Mouse (Mus musculus): ENCODE results near the gene Lurap1. TPM values are rescaled to one million over a fixed set of nuclear protein-coding genes. Genes with fewer than 3 reads are reported as not detected.
A peak's percentile ranks its signal among the peaks of the same experiment; 100 is the strongest.

Gene Lurap1
- polyA plus RNA-seq, 1 experiment from 2014 or later = 2.8 TPM

DNA sequence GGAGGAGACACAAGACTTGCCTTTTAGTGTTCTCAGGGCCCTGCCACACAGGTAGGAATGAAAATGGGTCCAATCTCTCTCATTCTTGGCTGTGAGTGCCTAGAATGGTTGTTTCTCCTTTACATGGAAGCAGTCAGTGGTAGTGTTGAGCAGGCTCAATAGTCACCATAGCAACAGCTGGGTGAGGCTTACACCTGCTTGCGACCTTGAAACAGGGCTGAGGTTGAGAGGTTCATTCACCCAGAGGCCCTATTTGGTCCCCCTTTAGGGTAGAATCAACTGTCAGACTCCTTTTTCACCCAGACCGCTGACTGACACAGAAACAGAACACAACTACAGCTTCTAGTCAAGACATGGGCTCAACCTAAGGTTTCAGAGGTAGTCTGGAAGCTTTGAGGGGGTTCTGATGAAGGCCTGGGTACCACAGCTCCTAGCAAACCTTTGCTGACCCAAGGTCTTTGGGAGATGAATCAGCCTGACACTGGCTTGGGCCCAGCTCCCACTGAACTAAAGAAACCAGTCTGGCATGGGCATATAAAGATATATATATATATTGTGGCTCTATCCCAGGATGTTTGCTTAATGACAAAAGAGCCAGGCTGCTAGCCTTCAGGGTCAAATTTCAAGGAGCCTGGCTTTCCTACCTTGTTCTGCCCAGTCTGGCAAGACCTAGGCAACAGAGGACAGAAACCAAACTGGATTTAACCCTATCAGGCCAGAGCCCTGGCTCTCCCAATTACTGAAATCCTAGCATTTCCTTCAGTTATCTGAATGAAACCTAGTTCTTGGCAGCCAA, 13.8 kb upstream of the Lurap1 start:
- no peak overlapping the region for H3K4me3 ChIP-seq (ENCODE audit: low read depth, low read length)
- peak; percentile 15 for ATAC-seq
- no peaks in the 10 kb centered on the region for H3K9me3 ChIP-seq (ENCODE audit: low read length)
- H3K9ac ChIP-seq (replicated peaks; ENCODE audit: low read depth) = no peak overlapping the region
- 51% methylated on average over 2 of the region's 2 CpGs for WGBS
- H3K27me3 ChIP-seq (replicated peaks; ENCODE audit: insufficient read depth, low read length) = no peaks in the 10 kb centered on the region
- peak overlapping the region; percentile 68 for H3K27ac ChIP-seq (ENCODE audit: low read length)
- H3K36me3 ChIP-seq (ENCODE audit: insufficient read depth, low read length) = no peaks in the 10 kb centered on the region
- peak; percentile 62 for DNase-seq (ENCODE audit: low spot score)
- no peak for TF ChIP-seq CTCF (IDR thresholded peaks at IDR 0.05)
- TF ChIP-seq EP300 (IDR thresholded peaks at IDR 0.05) = no peak
- no peaks in the 10 kb centered on the region; the same call in 1 of the 2 replicates for H3K4me1 ChIP-seq (ENCODE audit: insufficient read depth, low read depth, low read length)
- no peak overlapping the region for H3K4me2 ChIP-seq (replicated peaks; ENCODE audit: low read depth, low read length)

DNA sequence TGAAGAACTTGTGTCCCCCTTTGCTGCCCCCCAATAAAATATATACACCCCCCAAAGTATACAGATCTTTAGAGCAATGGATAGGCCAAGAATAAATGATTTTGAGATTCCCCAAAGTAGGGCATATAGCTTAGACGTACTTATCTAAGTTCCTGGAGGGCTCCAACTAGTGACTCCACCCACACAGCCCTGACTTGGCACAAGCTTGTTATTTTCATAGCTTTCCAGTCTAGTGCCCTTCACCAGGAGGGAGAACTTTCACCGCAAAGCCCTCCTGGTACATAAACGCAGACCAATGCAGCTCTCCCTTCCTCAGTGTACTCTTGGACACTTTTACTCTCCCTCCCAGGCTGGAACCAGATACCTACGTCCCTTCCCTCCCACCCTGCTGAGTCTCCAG, 11.0 kb upstream of the Lurap1 start:
- 48% methylated on average over 4 of the region's 4 CpGs for WGBS
- peaks cover 12% of the 10 kb centered on the region for H3K36me3 ChIP-seq (ENCODE audit: insufficient read depth, low read length)
- H3K4me1 ChIP-seq (ENCODE audit: insufficient read depth, low read depth, low read length) = no peaks in the 10 kb centered on the region; the same call in 1 of the 2 replicates
- TF ChIP-seq EP300 (IDR thresholded peaks at IDR 0.05) (no peak), CTCF (IDR thresholded peaks at IDR 0.05) (no peak)
- no peak overlapping the region for H3K4me2 ChIP-seq (replicated peaks; ENCODE audit: low read depth, low read length)
- H3K9ac ChIP-seq (replicated peaks; ENCODE audit: low read depth) = no peak overlapping the region
- peak overlapping the region; percentile 72 for H3K27ac ChIP-seq (ENCODE audit: low read length)
- DNase-seq (ENCODE audit: low spot score) = peak; percentile 80
- ATAC-seq = peak; percentile 65
- no peak overlapping the region for H3K4me3 ChIP-seq (ENCODE audit: low read depth, low read length)
- no peaks in the 10 kb centered on the region for H3K27me3 ChIP-seq (replicated peaks; ENCODE audit: insufficient read depth, low read length)
- no peaks in the 10 kb centered on the region for H3K9me3 ChIP-seq (ENCODE audit: low read length)

DNA sequence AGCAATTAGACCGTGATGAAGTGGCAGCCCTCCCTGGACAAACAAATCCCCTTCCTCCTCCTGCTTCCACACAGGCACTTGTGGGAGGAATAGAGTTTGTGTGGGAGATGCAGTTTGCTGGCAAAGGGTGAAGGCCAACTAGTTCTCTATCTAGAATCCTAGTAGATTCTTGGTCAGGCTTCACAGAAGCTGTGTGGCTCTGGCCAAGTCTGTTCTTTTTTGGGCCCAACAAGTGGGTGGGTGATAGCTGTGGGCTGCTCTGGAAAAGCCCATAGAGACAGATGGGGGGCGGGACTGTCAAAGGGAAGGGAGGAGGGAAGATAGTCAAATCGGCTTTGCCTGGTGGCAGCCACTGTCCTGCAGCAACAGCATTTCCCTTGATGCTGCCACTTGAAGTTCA, 9.6 kb upstream of the Lurap1 start:
- Histone ChIP-seq H3K9me3 (ENCODE audit: low read length) (no peaks in the 10 kb centered on the region), H3K27me3 (replicated peaks; ENCODE audit: insufficient read depth, low read length) (no peaks in the 10 kb centered on the region), H3K4me3 (ENCODE audit: low read depth, low read length) (no peak overlapping the region), H3K4me2 (replicated peaks; ENCODE audit: low read depth, low read length) (no peak overlapping the region), H3K36me3 (ENCODE audit: insufficient read depth, low read length) (peaks cover 18% of the 10 kb centered on the region), H3K4me1 (ENCODE audit: insufficient read depth, low read depth, low read length) (no peaks in the 10 kb centered on the region; the same call in 1 of the 2 replicates), H3K27ac (ENCODE audit: low read length) (peak overlapping the region; percentile 5; the same call in 1 of the 2 replicates), H3K9ac (replicated peaks; ENCODE audit: low read depth) (no peak overlapping the region)
- TF ChIP-seq EP300 (IDR thresholded peaks at IDR 0.05) (no peak), CTCF (IDR thresholded peaks at IDR 0.05) (no peak)
- 66% methylated on average over 3 of the region's 3 CpGs for WGBS
- DNase-seq (ENCODE audit: low spot score) = no peak
- no peak for ATAC-seq

DNA sequence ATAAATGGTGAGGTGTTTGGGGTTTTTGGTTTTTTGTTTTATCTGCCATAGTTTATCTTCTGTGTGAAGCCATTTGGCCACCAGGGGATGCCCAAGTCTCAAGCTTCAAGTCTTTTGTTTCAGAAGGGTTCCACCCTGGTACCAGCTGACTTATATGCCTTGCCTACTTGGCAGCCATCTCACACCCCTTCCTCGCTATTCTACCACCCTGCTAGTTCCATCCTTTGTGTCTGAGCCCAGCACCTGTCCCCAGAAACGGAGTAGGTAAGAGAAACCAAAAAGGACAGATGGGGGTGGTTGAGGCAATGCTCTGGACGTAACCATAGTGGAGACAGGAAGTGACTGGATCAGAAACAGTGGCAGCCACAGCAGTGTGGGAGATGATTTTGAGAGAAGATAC, 8.8 kb upstream of the Lurap1 start:
- ATAC-seq (peak; percentile 20; the same call in 1 of the 2 replicates), DNase-seq (ENCODE audit: low spot score) (peak; percentile 70)
- H3K36me3 ChIP-seq (ENCODE audit: insufficient read depth, low read length) = peaks cover 27% of the 10 kb centered on the region
- TF ChIP-seq CTCF (IDR thresholded peaks at IDR 0.05) = peak; percentile 77
- no peak for TF ChIP-seq EP300 (IDR thresholded peaks at IDR 0.05)
- H3K27ac ChIP-seq (ENCODE audit: low read length) = 0 out of 2 replicates have a peak overlapping the region, but pooled peaks have one; percentile 5
- 66% methylated on average over 3 of the region's 3 CpGs for WGBS
- no peak overlapping the region for H3K4me3 ChIP-seq (ENCODE audit: low read depth, low read length)
- no peaks in the 10 kb centered on the region for H3K27me3 ChIP-seq (replicated peaks; ENCODE audit: insufficient read depth, low read length)
- no peak overlapping the region for H3K9ac ChIP-seq (replicated peaks; ENCODE audit: low read depth)
- no peaks in the 10 kb centered on the region for H3K9me3 ChIP-seq (ENCODE audit: low read length)
- H3K4me2 ChIP-seq (replicated peaks; ENCODE audit: low read depth, low read length) = no peak overlapping the region
- H3K4me1 ChIP-seq (ENCODE audit: insufficient read depth, low read depth, low read length) = no peaks in the 10 kb centered on the region

DNA sequence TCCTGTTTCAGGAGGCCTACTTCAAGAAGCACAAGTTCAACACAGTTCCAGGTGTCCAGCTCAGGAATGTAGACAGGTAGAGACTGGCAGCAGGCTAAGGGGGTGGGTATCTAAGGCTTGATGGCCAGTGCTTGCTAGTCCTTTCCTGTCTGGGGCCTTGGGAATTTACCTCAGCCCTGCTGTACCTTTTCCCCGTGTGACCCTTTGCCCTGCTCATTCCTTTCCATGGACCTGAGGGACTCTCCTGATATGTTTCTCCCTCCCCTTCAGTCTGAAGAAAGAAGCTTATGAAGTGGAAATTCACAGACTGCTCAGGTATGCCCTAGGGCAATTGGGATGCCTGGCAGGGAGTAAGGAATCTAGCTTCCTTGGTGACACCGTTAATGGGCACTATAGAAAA, 6.7 kb upstream of the Lurap1 start:
- no peaks in the 10 kb centered on the region for H3K27me3 ChIP-seq (replicated peaks; ENCODE audit: insufficient read depth, low read length)
- H3K9ac ChIP-seq (replicated peaks; ENCODE audit: low read depth) = no peak overlapping the region
- peak overlapping the region; percentile 33; the same call in 1 of the 2 replicates for H3K27ac ChIP-seq (ENCODE audit: low read length)
- TF ChIP-seq CTCF (IDR thresholded peaks at IDR 0.05) (no peak), EP300 (IDR thresholded peaks at IDR 0.05) (no peak)
- H3K4me2 ChIP-seq (replicated peaks; ENCODE audit: low read depth, low read length) = no peak overlapping the region
- peak; percentile 18 for ATAC-seq
- H3K4me3 ChIP-seq (ENCODE audit: low read depth, low read length) = no peak overlapping the region
- DNase-seq (ENCODE audit: low spot score) = no peak
- H3K4me1 ChIP-seq (ENCODE audit: insufficient read depth, low read depth, low read length) = no peaks in the 10 kb centered on the region
- H3K36me3 ChIP-seq (ENCODE audit: insufficient read depth, low read length) = peaks cover 34% of the 10 kb centered on the region
- H3K9me3 ChIP-seq (ENCODE audit: low read length) = no peaks in the 10 kb centered on the region
- WGBS = 83% methylated on average over 2 of the region's 2 CpGs

DNA sequence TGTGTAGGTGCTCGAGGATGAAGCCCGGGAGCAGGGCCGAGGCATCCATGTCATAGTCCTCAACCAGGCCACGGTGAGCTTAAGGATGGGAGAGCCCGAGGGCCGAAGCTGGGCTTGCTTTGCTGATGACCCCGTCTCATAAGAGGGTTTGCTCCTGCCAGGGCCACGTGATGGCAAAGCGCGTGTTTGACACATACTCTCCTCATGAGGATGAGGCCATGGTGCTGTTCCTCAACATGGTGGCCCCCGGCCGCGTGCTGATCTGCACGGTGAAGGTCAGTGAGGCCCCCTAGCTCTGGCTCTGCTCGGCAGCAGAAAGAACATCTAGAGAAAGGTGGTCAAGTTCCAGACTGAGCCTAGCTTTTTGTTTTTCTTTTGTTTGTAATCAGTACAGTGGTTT, 1.6 kb upstream of the Lurap1 start:
- Histone ChIP-seq H3K4me3 (ENCODE audit: low read depth, low read length) (no peak overlapping the region), H3K4me2 (replicated peaks; ENCODE audit: low read depth, low read length) (no peak overlapping the region), H3K36me3 (ENCODE audit: insufficient read depth, low read length) (peaks cover 33% of the 10 kb centered on the region), H3K9me3 (ENCODE audit: low read length) (no peaks in the 10 kb centered on the region), H3K27me3 (replicated peaks; ENCODE audit: insufficient read depth, low read length) (no peaks in the 10 kb centered on the region), H3K9ac (replicated peaks; ENCODE audit: low read depth) (no peak overlapping the region), H3K27ac (ENCODE audit: low read length) (no peak overlapping the region), H3K4me1 (ENCODE audit: insufficient read depth, low read depth, low read length) (peaks cover 10% of the 10 kb centered on the region; the same call in 1 of the 2 replicates)
- ATAC-seq = no peak
- no peak for DNase-seq (ENCODE audit: low spot score)
- no peak for TF ChIP-seq EP300 (IDR thresholded peaks at IDR 0.05)
- TF ChIP-seq CTCF (IDR thresholded peaks at IDR 0.05) = no peak
- 89% methylated on average over 15 of the region's 15 CpGs for WGBS

All from lung, postnatal 0 days (tissue).